Mouse (Mus musculus) heart, adult 9 months (tissue): ENCODE results near the gene Gm3043.
"Not testable (repeated sequence)": the region's sequence is repeated elsewhere in the genome, so short reads cannot be mapped to it uniquely, and the experiment has no call there.

Experiments used
- DNase-seq, 2 experiments: peaks; one replicate each; pipeline ENCODE4 v3.0.0; 2022; ENCODE audit warnings: low spot score in 2 of 2

Gene Gm3043

DNA sequence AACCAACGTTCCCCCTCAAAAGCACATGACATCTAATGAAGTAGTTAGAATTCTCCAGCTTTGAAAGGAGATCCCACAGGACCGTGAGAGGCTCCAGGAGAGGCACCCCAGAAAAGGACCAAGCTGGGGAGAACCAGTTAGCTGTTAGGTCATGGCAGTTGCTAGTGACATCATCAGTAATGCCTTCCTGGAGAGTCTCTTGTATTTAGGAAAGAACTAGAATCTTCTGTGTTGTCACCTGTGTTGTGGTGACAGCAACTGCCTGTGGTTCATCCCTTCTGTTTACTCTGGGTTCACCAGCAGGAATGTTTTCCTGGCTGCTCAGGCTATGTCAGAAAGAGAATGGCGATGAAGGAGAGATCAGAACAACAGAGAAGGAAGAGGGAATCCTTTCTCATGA is at the start of gene Gm3043:
Gene Gm3043, plus strand, starts transcription at position 301 of the 400 bp plus-strand sequence.
- DNase-seq: not testable (repeated sequence)

GRCm38 (mm10) chr14:3651730-3652129 is 36.9 kb upstream of the Gm3043 start, which contains the start of gene Gm3020:
Gene Gm3020 (plus strand): TSS chr14:3652030.
- not testable (repeated sequence) for DNase-seq
